Mouse (Mus musculus) CH12.LX (cell line): Measurements from ENCODE around the gene Magi2. TPM values are rescaled to one million over a fixed set of nuclear protein-coding genes. Genes with fewer than 3 reads are reported as not detected.

ENCODE experiments used
- DNase-seq: peaks from one replicate; pipeline ENCODE4 v3.0.0-alpha.2; 2013; ENCODE audit errors: extremely low read depth
- H3K27ac ChIP-seq: 2 replicates; pipeline ENCODE4 v1.5.1; 2012; ENCODE audit warnings: low read depth, mild to moderate bottlenecking, control low read depth, moderate library complexity; ENCODE audit not compliant: insufficient read depth
- H3K27me3 ChIP-seq: replicated peaks from 2 replicates; pipeline ENCODE3; 2012; ENCODE audit warnings: inconsistent platforms
- H3K36me3 ChIP-seq, 2 experiments: replicated peaks in 1 of 2; 2 replicates each; pipeline versions ENCODE3 to v1.6.1; 2012; ENCODE audit warnings: inconsistent platforms in 1 of 2, low read length in 1 of 2, mild to moderate bottlenecking in 1 of 2, mixed read lengths in 1 of 2, moderate library complexity in 1 of 2; ENCODE audit not compliant: control insufficient read depth in 1 of 2, insufficient read depth in 1 of 2
- H3K4me1 ChIP-seq, 2 experiments: 2 replicates each; pipeline ENCODE4 v1.6.1; 2012; ENCODE audit warnings: inconsistent platforms in 1 of 2, moderate library complexity in 1 of 2; ENCODE audit not compliant: insufficient read depth in 2 of 2, control insufficient read depth in 1 of 2
- H3K4me2 ChIP-seq: 2 replicates; pipeline ENCODE4 v1.6.1; 2012; ENCODE audit warnings: low read depth, mild to moderate bottlenecking, control low read depth; ENCODE audit not compliant: poor library complexity, insufficient read depth, severe bottlenecking
- H3K4me3 ChIP-seq, 3 experiments: fragments of 150-350 bp in 1 of 3; sonication (generic) in 1 of 3; replicated peaks in 1 of 3; 2 replicates each; pipeline versions ENCODE3 to v1.5.1; 2011 to 2012; ENCODE audit warnings: low read depth in 2 of 3, low read length in 2 of 3, mild to moderate bottlenecking in 2 of 3, moderate library complexity in 2 of 3, control low read depth in 1 of 3, improper control_type of control experiment in 1 of 3, inconsistent platforms in 1 of 3, mixed read lengths in 1 of 3; ENCODE audit not compliant: poor library complexity in 1 of 3
- H3K79me2 ChIP-seq: replicated peaks from 2 replicates; pipeline ENCODE4 v1.6.1; 2012; ENCODE audit warnings: mild to moderate bottlenecking, moderate library complexity; ENCODE audit not compliant: control insufficient read depth, poor library complexity, insufficient read depth, severe bottlenecking; ENCODE audit errors: extremely low read depth
- H3K9ac ChIP-seq: 2 replicates; pipeline ENCODE4 v1.6.1; 2012; ENCODE audit warnings: low read depth, mild to moderate bottlenecking, control low read depth, moderate library complexity; ENCODE audit not compliant: insufficient read depth
- H3K9me3 ChIP-seq: replicated peaks from 2 replicates; pipeline ENCODE3; 2012; ENCODE audit warnings: low read length, inconsistent platforms, mixed read lengths
- BHLHE40 ChIP-seq: IDR thresholded peaks from 2 replicates; pipeline ENCODE4 v1.6.1; 2011; ENCODE audit warnings: mild to moderate bottlenecking, low read depth, low read length, improper control_type of control experiment
- CHD1 ChIP-seq: IDR thresholded peaks from 2 replicates; pipeline ENCODE4 v1.6.1; 2012; ENCODE audit warnings: low read depth, low read length, improper control_type of control experiment, inconsistent platforms
- CHD2 ChIP-seq: IDR thresholded peaks from 2 replicates; pipeline ENCODE4 v1.6.1; 2011; ENCODE audit warnings: low read length, improper control_type of control experiment
- CTCF ChIP-seq, 2 experiments: IDR thresholded peaks in 1 of 2; conservative IDR thresholded peaks in 1 of 2; 2 replicates each; pipeline ENCODE4 v1.5.1; 2011 to 2012; ENCODE audit warnings: low read depth in 2 of 2, low read length in 2 of 2, improper control_type of control experiment in 1 of 2, inconsistent platforms in 1 of 2, mild to moderate bottlenecking in 1 of 2, moderate library complexity in 1 of 2
- E2F4 ChIP-seq: IDR thresholded peaks from 2 replicates; pipeline ENCODE4 v1.6.1; 2011; ENCODE audit warnings: low read depth, low read length, improper control_type of control experiment; ENCODE audit not compliant: insufficient replicate concordance
- IRF4 ChIP-seq: IDR thresholded peaks from 2 replicates; pipeline ENCODE4 v1.6.1; 2014; ENCODE audit warnings: low read depth, mild to moderate bottlenecking, inconsistent platforms, low read length, improper control_type of control experiment
- JUND ChIP-seq: conservative IDR thresholded peaks from 2 replicates; pipeline ENCODE4 v1.6.1; 2011; ENCODE audit warnings: low read depth, low read length, improper control_type of control experiment
- KAT2A ChIP-seq: IDR thresholded peaks from 2 replicates; pipeline ENCODE4 v1.6.1; 2012; ENCODE audit warnings: low read length, improper control_type of control experiment, inconsistent platforms; ENCODE audit not compliant: insufficient replicate concordance
- RAD21 ChIP-seq: IDR thresholded peaks from 2 replicates; pipeline ENCODE4 v1.6.1; 2011; ENCODE audit warnings: low read depth, mild to moderate bottlenecking, low read length, improper control_type of control experiment, moderate library complexity
- TBP ChIP-seq: conservative IDR thresholded peaks from 2 replicates; pipeline ENCODE4 v1.6.1; 2011; ENCODE audit warnings: low read depth, low read length, improper control_type of control experiment
- TCF12 ChIP-seq: IDR thresholded peaks from 2 replicates; pipeline ENCODE4 v1.6.1; 2014; ENCODE audit warnings: low read depth, mild to moderate bottlenecking, inconsistent platforms, low read length, improper control_type of control experiment
- UBTF ChIP-seq: IDR thresholded peaks from 2 replicates; pipeline ENCODE4 v1.6.1; 2012; ENCODE audit warnings: low read depth, mild to moderate bottlenecking, inconsistent platforms, low read length, improper control_type of control experiment, moderate library complexity
- USF2 ChIP-seq: conservative IDR thresholded peaks from 2 replicates; pipeline ENCODE4 v1.6.1; 2011; ENCODE audit warnings: low read depth, low read length, improper control_type of control experiment
- ZC3H11A ChIP-seq: IDR thresholded peaks from 2 replicates; pipeline ENCODE4 v1.6.1; 2012; ENCODE audit warnings: low read depth, mild to moderate bottlenecking, inconsistent platforms, low read length, improper control_type of control experiment
- ZKSCAN1 ChIP-seq: IDR thresholded peaks from 2 replicates; pipeline ENCODE4 v1.6.1; 2012; ENCODE audit warnings: low read depth, inconsistent platforms, low read length, improper control_type of control experiment, borderline replicate concordance
- dilution Hi-C: fragments of 300-500 bp; cut with MboI; formaldehyde crosslinking; loops from 2 replicates; pipeline ENCODE4 v1.14.3; 2020; ENCODE audit warnings: low sequenced_read_pairs; ENCODE audit not compliant: extremely low pct_unique_long_range_greater_than_20kb, extremely low pct_ligation_motif_present
- in situ Hi-C: fragments of 300-500 bp; cut with MboI; formaldehyde crosslinking; loops from 3 replicates; pipeline ENCODE4 v1.14.3; 2019; ENCODE audit warnings: low sequenced_read_pairs, low pct_ligation_motif_present, low pct_unique_long_range_greater_than_20kb, mixed read lengths
- polyA plus RNA-seq: library from polyadenylated mRNA; unstranded; fragments of >175 nt; gene quantifications from 2 replicates; pipeline ENCODE4 v1.2.1, GENCODE M21; 2012; ENCODE audit warnings: low read depth; ENCODE audit not compliant: insufficient read length
- total RNA-seq, 2 experiments: library from RNA; depleted of rRNA; stranded (reverse); fragments of 300-350 nt in 1 of 2; fragments of >200 nt in 1 of 2; gene quantifications; 2 replicates each; pipeline ENCODE4 v1.2.3; 2012 to 2014

Gene Magi2
- total and polyA plus RNA-seq, 3 experiments: 0.37 to 0.63 (median 0.42) TPM

DNA sequence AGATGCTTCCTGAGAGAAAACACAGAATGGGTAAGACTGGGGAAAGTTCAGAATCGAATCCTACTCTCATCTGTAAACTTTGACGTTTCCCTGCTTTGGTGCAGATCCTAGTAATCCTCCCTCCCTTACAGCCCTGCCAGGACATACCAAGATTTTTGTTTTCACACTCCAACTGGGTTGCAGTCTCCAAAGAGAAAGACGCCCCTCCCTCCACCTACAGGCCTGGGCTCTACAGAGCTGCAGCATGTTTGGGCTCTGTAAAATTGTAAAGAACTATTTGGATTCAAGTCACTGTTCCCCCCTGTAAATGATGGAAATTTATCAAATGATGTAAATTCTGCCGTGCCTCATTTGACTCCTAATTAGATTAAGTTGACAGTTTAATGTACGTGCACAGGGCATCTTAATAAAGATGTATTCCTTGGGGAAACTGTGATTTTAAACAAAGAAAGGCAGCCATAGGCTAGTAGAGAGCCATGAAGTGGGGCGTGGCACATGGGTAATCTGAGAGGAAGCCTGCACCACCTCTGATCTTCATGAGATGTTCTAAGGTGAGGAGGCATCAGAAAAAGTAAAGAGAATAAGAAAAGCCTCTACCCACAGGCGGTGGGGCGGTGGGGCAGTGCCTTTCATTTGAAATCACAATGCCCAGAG lies 1310.7 kb downstream of the Magi2 start:
- H3K4me3 ChIP-seq: no peak overlapping the region
- in situ Hi-C loops: no loop called here
- dilution Hi-C loops: no loop called here

DNA sequence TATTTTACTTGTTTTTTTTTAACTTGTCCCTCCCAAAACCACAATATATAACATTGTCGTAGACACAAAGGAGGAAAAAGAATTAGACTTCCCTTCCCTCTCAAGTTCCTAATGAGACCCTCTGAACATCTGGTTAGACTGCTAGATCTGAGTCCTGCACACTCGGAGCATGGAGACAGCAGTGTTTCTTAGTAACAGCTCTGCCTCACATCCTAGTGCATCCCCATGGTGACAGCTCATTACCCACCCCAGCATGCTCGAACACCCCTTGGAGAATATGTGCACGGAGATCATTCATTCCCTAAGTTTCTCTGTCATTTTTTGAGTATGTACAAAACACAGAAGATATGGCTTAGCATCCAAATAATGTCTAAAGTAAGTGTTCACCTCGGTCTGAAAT lies 1317.5 kb downstream of the Magi2 start:
- TF ChIP-seq USF2: no peak
- TF ChIP-seq CTCF (conservative IDR thresholded peaks at IDR 0.05 in 1 of 2, IDR thresholded peaks at IDR 0.05 in 1 of 2; ENCODE audit: low read depth in 2 of 2, low read length in 2 of 2): no peak
- TF ChIP-seq TCF12: no peak
- no peak for TF ChIP-seq CHD2
- TF ChIP-seq KAT2A: no peak
- no peak for TF ChIP-seq JUND
- no peak for TF ChIP-seq UBTF
- dilution Hi-C loops: no loop called here

More for the DNA sequence above, 1310.7 kb downstream of the Magi2 start:
- Histone ChIP-seq H3K36me3 (no peaks in the 10 kb centered on the region), H3K79me2 (no peaks in the 10 kb centered on the region), H3K9me3 (no peaks in the 10 kb centered on the region), H3K27ac (no peak overlapping the region), H3K4me1 (peaks cover 0 to 6% of the 10 kb centered on the region in 2 experiments; a peak in 1 of 4 replicates), H3K4me2 (no peak overlapping the region), H3K9ac (no peak overlapping the region), H3K27me3 (no peaks in the 10 kb centered on the region)
- DNase-seq: no peak
- TF ChIP-seq IRF4 (no peak), UBTF (no peak), ZKSCAN1 (no peak), E2F4 (no peak), TCF12 (no peak), USF2 (no peak), CHD2 (no peak), BHLHE40 (no peak), ZC3H11A (no peak), CHD1 (no peak), TBP (no peak), RAD21 (no peak)

More for the DNA sequence above, 1317.5 kb downstream of the Magi2 start:
- H3K4me1 ChIP-seq: peaks cover 0 to under 1% of the 10 kb centered on the region in 2 experiments; a peak in 1 of 4 replicates
- no peaks in the 10 kb centered on the region for H3K36me3 ChIP-seq
- no peak for DNase-seq
- in situ Hi-C loops: no loop called here
- no peaks in the 10 kb centered on the region for H3K9me3 ChIP-seq
- no peak overlapping the region for H3K4me2 ChIP-seq
- H3K27ac ChIP-seq: no peak overlapping the region
- H3K79me2 ChIP-seq: no peaks in the 10 kb centered on the region
- H3K4me3 ChIP-seq: no peak overlapping the region
- no peak overlapping the region for H3K9ac ChIP-seq
- H3K27me3 ChIP-seq: no peaks in the 10 kb centered on the region
